Mouse (Mus musculus): Measurements from ENCODE around the gene Ccdc157. TPM values are rescaled to one million over a fixed set of nuclear protein-coding genes. Genes with fewer than 3 reads are reported as not detected.
A peak's percentile ranks its signal among the peaks of the same experiment; 100 is the strongest.

Ccdc157 gene
- 10 to 100 TPM; 14.9 to 17.7 TPM for total RNA-seq (2021)

- intact Hi-C loops (cut with DNase I) = loop anchor here (2.0 kb wide), 1 partner anchor 25 kb away; the partner anchor contains the start of gene Rnf215
- peak; percentile 96 for DNase-seq (ENCODE audit: low spot score in 2 of 2)
Observed at GRCm38 (mm10) chr11:4159808-4160708, at the start of gene Ccdc157, which contains the start of gene Sf3a1. TSS of gene Ccdc157 (minus strand) at chr11:4160293. TSS of gene Sf3a1 (plus strand) at chr11:4160350.

- DNase-seq (ENCODE audit: low spot score in 2 of 2) = no peak
- intact Hi-C loops (cut with DNase I) = no loop called here
Observed at GRCm38 (mm10) chr11:4209556-4209955, 49.5 kb upstream of the Ccdc157 start.

- no peak for DNase-seq (ENCODE audit: low spot score in 2 of 2)
- intact Hi-C loops (cut with DNase I) = no loop called here
Observed at GRCm38 (mm10) chr11:4207655-4208054, 47.6 kb upstream of the Ccdc157 start.

GRCm38 (mm10) chr11:4206563-4206962, 46.5 kb upstream of the Ccdc157 start:
- intact Hi-C loops (cut with DNase I) = no loop called here
- DNase-seq (ENCODE audit: low spot score in 2 of 2) = no peak

GRCm38 (mm10) chr11:4205951-4206350, 45.9 kb upstream of the Ccdc157 start:
- intact Hi-C loops (cut with DNase I) = no loop called here
- DNase-seq (ENCODE audit: low spot score in 2 of 2) = no peak

- DNase-seq (ENCODE audit: low spot score in 2 of 2) = no peak
- intact Hi-C loops (cut with DNase I) = no loop called here
Observed at GRCm38 (mm10) chr11:4205097-4205655, 45.1 kb upstream of the Ccdc157 start.

- no peak for DNase-seq (ENCODE audit: low spot score in 2 of 2)
- intact Hi-C loops (cut with DNase I) = no loop called here
Observed at GRCm38 (mm10) chr11:4203705-4204074, 43.6 kb upstream of the Ccdc157 start.

- no peak for DNase-seq (ENCODE audit: low spot score in 2 of 2)
- intact Hi-C loops (cut with DNase I) = no loop called here
Observed at GRCm38 (mm10) chr11:4202995-4203704, 43.1 kb upstream of the Ccdc157 start.

- no peak for DNase-seq (ENCODE audit: low spot score in 2 of 2)
- intact Hi-C loops (cut with DNase I) = no loop called here
Observed at GRCm38 (mm10) chr11:4201981-4202700, 42.0 kb upstream of the Ccdc157 start.

- intact Hi-C loops (cut with DNase I) = no loop called here
- no peak for DNase-seq (ENCODE audit: low spot score in 2 of 2)
Observed at GRCm38 (mm10) chr11:4197691-4198090, 37.6 kb upstream of the Ccdc157 start.

GRCm38 (mm10) chr11:4196636-4197035, 36.5 kb upstream of the Ccdc157 start:
- intact Hi-C loops (cut with DNase I) = no loop called here
- no peak for DNase-seq (ENCODE audit: low spot score in 2 of 2)

- no peak for DNase-seq (ENCODE audit: low spot score in 2 of 2)
- intact Hi-C loops (cut with DNase I) = no loop called here
Observed at GRCm38 (mm10) chr11:4195597-4196031, 35.5 kb upstream of the Ccdc157 start.

GRCm38 (mm10) chr11:4193420-4193819, 33.3 kb upstream of the Ccdc157 start:
- intact Hi-C loops (cut with DNase I) = no loop called here
- no peak for DNase-seq (ENCODE audit: low spot score in 2 of 2)

GRCm38 (mm10) chr11:4192757-4193156, 32.7 kb upstream of the Ccdc157 start:
- intact Hi-C loops (cut with DNase I) = no loop called here
- no peak for DNase-seq (ENCODE audit: low spot score in 2 of 2)

GRCm38 (mm10) chr11:4190677-4191076, 30.6 kb upstream of the Ccdc157 start:
- peak in 1 of 2 experiments; percentile 34 for DNase-seq (ENCODE audit: low spot score in 2 of 2)
- intact Hi-C loops (cut with DNase I) = no loop called here

- intact Hi-C loops (cut with DNase I) = no loop called here
- DNase-seq (ENCODE audit: low spot score in 2 of 2) = no peak
Observed at GRCm38 (mm10) chr11:4189182-4189581, 29.1 kb upstream of the Ccdc157 start.

- intact Hi-C loops (cut with DNase I) = loop anchor here (2.0 kb wide), 1 partner anchor 31 kb away; the partner anchor contains the start of gene Castor1
Observed at GRCm38 (mm10) chr11:4187318-4187700, 27.2 kb upstream of the Ccdc157 start.

GRCm38 (mm10) chr11:4186486-4187317, 26.6 kb upstream of the Ccdc157 start, which contains the start of gene Tbc1d10a:
TSS of gene Tbc1d10a (plus strand) at chr11:4186789.
- peak; percentile 98 to 99 for DNase-seq (ENCODE audit: low spot score in 2 of 2)
- intact Hi-C loops (cut with DNase I) = loop anchor here (2.0 kb wide), 1 partner anchor 32 kb away; the partner anchor contains the start of gene Castor1

More at GRCm38 (mm10) chr11:4187318-4187700, 27.2 kb upstream of the Ccdc157 start:
- DNase-seq (ENCODE audit: low spot score in 2 of 2) = no peak

All from left cerebral cortex, postnatal 25 days (tissue).